Mouse (Mus musculus): ENCODE measurements around the gene Gbx2. TPM values are rescaled to one million over a fixed set of nuclear protein-coding genes. Genes with fewer than 3 reads are reported as not detected.

Gbx2 gene
- polyA plus RNA-seq, 1 experiment: 7.1 TPM

GRCm38 (mm10) chr1:89939981-89940726, 9.2 kb upstream of the Gbx2 start:
- no peaks in the 10 kb centered on the region for H3K36me3 ChIP-seq (ENCODE audit: control insufficient read depth, insufficient read depth, low read length, poor library complexity, severe bottlenecking)
- no peaks in the 10 kb centered on the region for H3K27me3 ChIP-seq (ENCODE audit: control insufficient read depth, insufficient read depth, low read length, poor library complexity, severe bottlenecking)
- H3K9ac ChIP-seq (ENCODE audit: low read depth, poor library complexity, severe bottlenecking): peak overlapping the region; percentile 3; the same call in 1 of the 2 replicates
- no peaks in the 10 kb centered on the region for H3K9me3 ChIP-seq (replicated peaks; ENCODE audit: control insufficient read depth, insufficient read depth, low read length, poor library complexity, severe bottlenecking)
- peak overlapping the region; percentile 29; the same call in 1 of the 2 replicates for H3K27ac ChIP-seq (ENCODE audit: insufficient read depth, low read length)
- peaks cover 5% of the 10 kb centered on the region for H3K4me1 ChIP-seq (ENCODE audit: control insufficient read depth, insufficient read depth, low read length)
- TF ChIP-seq EP300 (IDR thresholded peaks at IDR 0.05; ENCODE audit: insufficient read depth, low read depth, low read length): peak; percentile 70; the same call in 1 of the 2 replicates
- peak; percentile 87 for TF ChIP-seq CTCF (IDR thresholded peaks at IDR 0.05; ENCODE audit: low read depth, low read length)
- TF ChIP-seq POLR2A (IDR thresholded peaks at IDR 0.05; ENCODE audit: insufficient read depth, low read length): no peak
- H3K4me3 ChIP-seq (ENCODE audit: low read depth, low read length): peak overlapping the region; percentile 53

- no peaks in the 10 kb centered on the region for H3K9me3 ChIP-seq (replicated peaks; ENCODE audit: control insufficient read depth, insufficient read depth, low read length, poor library complexity, severe bottlenecking)
- H3K36me3 ChIP-seq (ENCODE audit: control insufficient read depth, insufficient read depth, low read length, poor library complexity, severe bottlenecking): no peaks in the 10 kb centered on the region
- no peaks in the 10 kb centered on the region for H3K27me3 ChIP-seq (ENCODE audit: control insufficient read depth, insufficient read depth, low read length, poor library complexity, severe bottlenecking)
- H3K4me3 ChIP-seq (ENCODE audit: low read depth, low read length): peak overlapping the region; percentile 42
- peak overlapping the region; percentile 29; the same call in 1 of the 2 replicates for H3K27ac ChIP-seq (ENCODE audit: insufficient read depth, low read length)
- H3K4me1 ChIP-seq (ENCODE audit: control insufficient read depth, insufficient read depth, low read length): peaks cover 5% of the 10 kb centered on the region
- H3K9ac ChIP-seq (ENCODE audit: low read depth, poor library complexity, severe bottlenecking): peak overlapping the region; percentile 3; the same call in 1 of the 2 replicates
- TF ChIP-seq CTCF (IDR thresholded peaks at IDR 0.05; ENCODE audit: low read depth, low read length) (no peak), EP300 (IDR thresholded peaks at IDR 0.05; ENCODE audit: insufficient read depth, low read depth, low read length) (no peak), POLR2A (IDR thresholded peaks at IDR 0.05; ENCODE audit: insufficient read depth, low read length) (no peak)
Measured at GRCm38 (mm10) chr1:89939596-89939960, 8.6 kb upstream of the Gbx2 start.

GRCm38 (mm10) chr1:89938884-89939595, 8.1 kb upstream of the Gbx2 start:
- no peak overlapping the region for H3K27ac ChIP-seq (ENCODE audit: insufficient read depth, low read length)
- H3K4me3 ChIP-seq (ENCODE audit: low read depth, low read length): no peak overlapping the region
- H3K4me1 ChIP-seq (ENCODE audit: control insufficient read depth, insufficient read depth, low read length): peaks cover 5% of the 10 kb centered on the region
- TF ChIP-seq EP300 (IDR thresholded peaks at IDR 0.05; ENCODE audit: insufficient read depth, low read depth, low read length): no peak
- TF ChIP-seq CTCF (IDR thresholded peaks at IDR 0.05; ENCODE audit: low read depth, low read length): peak; percentile 73
- no peaks in the 10 kb centered on the region for H3K36me3 ChIP-seq (ENCODE audit: control insufficient read depth, insufficient read depth, low read length, poor library complexity, severe bottlenecking)
- H3K27me3 ChIP-seq (ENCODE audit: control insufficient read depth, insufficient read depth, low read length, poor library complexity, severe bottlenecking): no peaks in the 10 kb centered on the region
- peak overlapping the region; percentile 3; the same call in 1 of the 2 replicates for H3K9ac ChIP-seq (ENCODE audit: low read depth, poor library complexity, severe bottlenecking)
- H3K9me3 ChIP-seq (replicated peaks; ENCODE audit: control insufficient read depth, insufficient read depth, low read length, poor library complexity, severe bottlenecking): no peaks in the 10 kb centered on the region

- H3K4me1 ChIP-seq (ENCODE audit: control insufficient read depth, insufficient read depth, low read length): peaks cover 5% of the 10 kb centered on the region
- H3K9me3 ChIP-seq (replicated peaks; ENCODE audit: control insufficient read depth, insufficient read depth, low read length, poor library complexity, severe bottlenecking): no peaks in the 10 kb centered on the region
- peaks cover 12% of the 10 kb centered on the region for H3K27me3 ChIP-seq (ENCODE audit: control insufficient read depth, insufficient read depth, low read length, poor library complexity, severe bottlenecking)
- H3K36me3 ChIP-seq (ENCODE audit: control insufficient read depth, insufficient read depth, low read length, poor library complexity, severe bottlenecking): no peaks in the 10 kb centered on the region
- no peak overlapping the region for H3K4me3 ChIP-seq (ENCODE audit: low read depth, low read length)
- TF ChIP-seq POLR2A (IDR thresholded peaks at IDR 0.05; ENCODE audit: insufficient read depth, low read length) (no peak), EP300 (IDR thresholded peaks at IDR 0.05; ENCODE audit: insufficient read depth, low read depth, low read length) (peak; percentile 56; the same call in 1 of the 2 replicates)
- H3K9ac ChIP-seq (ENCODE audit: low read depth, poor library complexity, severe bottlenecking): no peak overlapping the region
- no peak overlapping the region for H3K27ac ChIP-seq (ENCODE audit: insufficient read depth, low read length)
Measured at GRCm38 (mm10) chr1:89935493-89936348, 4.7 kb upstream of the Gbx2 start.

- Histone ChIP-seq H3K4me3 (ENCODE audit: low read depth, low read length) (no peak overlapping the region), H3K36me3 (ENCODE audit: control insufficient read depth, insufficient read depth, low read length, poor library complexity, severe bottlenecking) (no peaks in the 10 kb centered on the region), H3K9me3 (replicated peaks; ENCODE audit: control insufficient read depth, insufficient read depth, low read length, poor library complexity, severe bottlenecking) (no peaks in the 10 kb centered on the region), H3K9ac (ENCODE audit: low read depth, poor library complexity, severe bottlenecking) (no peak overlapping the region), H3K27me3 (ENCODE audit: control insufficient read depth, insufficient read depth, low read length, poor library complexity, severe bottlenecking) (peaks cover 12% of the 10 kb centered on the region), H3K4me1 (ENCODE audit: control insufficient read depth, insufficient read depth, low read length) (peaks cover 5% of the 10 kb centered on the region), H3K27ac (ENCODE audit: insufficient read depth, low read length) (no peak overlapping the region)
- TF ChIP-seq CTCF (IDR thresholded peaks at IDR 0.05; ENCODE audit: low read depth, low read length) (no peak), POLR2A (IDR thresholded peaks at IDR 0.05; ENCODE audit: insufficient read depth, low read length) (no peak), EP300 (IDR thresholded peaks at IDR 0.05; ENCODE audit: insufficient read depth, low read depth, low read length) (no peak)
Measured at GRCm38 (mm10) chr1:89934316-89935260, 3.6 kb upstream of the Gbx2 start.
